Mouse (Mus musculus): ENCODE data around the gene AC131692.1.

The AC131692.1 gene

DNA sequence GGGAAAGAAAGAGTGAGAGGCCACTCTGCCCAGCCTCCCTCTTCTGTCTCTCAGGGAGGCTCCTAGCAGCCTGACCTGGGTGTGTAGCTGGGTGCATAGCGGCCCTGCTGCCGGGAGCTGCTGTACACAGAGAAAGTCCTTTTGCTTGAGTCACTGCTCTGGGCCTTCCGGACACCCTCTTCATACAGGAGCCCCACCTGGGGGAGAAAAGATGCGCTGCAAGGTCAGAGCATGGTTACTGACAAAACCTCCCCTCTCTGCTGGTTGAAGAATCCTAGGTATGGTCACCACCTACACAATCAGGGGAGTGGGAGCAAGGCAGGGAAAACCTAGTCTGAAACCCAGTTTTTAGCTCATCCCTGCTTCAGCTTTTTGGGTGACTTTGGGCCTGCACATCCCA is 25.3 kb upstream of the AC131692.1 start:
- no peak for DNase-seq

DNA sequence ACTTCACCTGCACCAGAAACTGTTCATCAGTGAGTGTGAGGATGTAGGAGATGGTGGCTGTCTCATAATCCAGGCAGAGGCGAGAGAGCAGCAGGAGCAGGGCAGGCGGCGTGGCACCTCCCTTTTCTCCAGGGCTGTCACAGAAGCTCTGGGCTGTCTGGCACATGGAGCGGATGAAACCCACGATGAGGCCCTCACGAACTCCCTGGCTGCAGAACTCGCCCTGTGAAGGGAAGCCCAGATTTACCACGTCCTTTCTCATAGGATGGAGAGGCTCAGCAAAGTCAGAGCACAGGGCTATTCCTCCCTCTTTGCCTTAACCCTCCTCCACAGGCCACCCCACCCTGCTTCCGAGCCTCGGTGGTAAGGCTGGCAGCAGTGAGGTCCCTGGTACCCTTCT is 24.4 kb upstream of the AC131692.1 start:
- no peak for DNase-seq

DNA sequence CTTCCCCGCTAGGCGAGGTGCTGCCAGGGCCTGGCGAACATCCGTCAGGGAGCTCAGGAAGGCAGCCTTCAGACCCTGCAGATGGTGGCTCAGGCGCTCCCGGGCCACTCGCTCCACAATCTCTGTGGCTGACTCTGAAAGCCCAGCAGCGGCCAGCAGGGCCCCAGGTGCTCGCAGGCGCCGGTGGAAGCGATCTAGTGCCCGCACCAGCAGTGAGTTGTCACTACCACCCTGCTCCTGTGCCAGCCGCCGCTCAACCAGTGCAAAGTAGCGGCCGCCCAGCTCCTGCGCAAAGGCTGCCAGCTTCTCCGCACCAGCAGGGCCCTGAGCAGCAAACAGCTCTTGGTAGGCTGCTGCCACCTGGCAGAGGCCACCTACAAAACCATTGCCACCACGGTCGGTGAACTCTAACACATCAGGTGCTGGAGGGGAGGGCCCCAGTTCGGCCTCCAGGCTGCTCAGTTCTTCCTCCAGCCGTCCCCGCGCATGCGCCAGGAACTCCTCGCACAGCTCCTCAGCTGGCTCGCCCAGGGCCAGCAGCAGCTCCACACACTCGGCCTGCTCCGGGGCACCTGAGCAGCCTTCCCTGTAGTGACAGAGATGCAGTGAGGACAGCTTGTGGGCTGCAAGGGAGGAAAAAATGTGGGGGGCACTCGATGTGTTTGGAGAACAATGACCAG is 23.5 kb upstream of the AC131692.1 start:
- no peak for DNase-seq

DNA sequence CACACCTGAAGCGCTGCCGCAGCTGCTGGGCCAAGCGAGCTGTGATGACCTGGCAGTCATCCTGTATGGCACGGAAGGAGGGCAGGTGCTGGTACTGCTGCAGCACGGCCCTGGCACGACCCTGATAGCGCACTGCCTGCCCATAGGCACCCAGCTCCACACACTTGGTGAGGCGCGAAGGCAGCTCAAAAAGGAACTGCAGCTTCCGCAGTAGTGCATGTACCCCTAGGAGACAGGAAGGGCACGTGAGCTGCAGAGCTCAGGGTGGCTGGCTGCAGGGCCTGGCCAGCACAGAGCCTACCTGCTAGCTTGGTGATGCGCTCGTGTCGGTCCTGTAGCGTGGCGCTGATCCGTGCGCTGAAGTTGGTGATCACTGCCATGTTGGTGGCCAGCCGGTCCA is 23.0 kb upstream of the AC131692.1 start:
- no peak for DNase-seq

DNA sequence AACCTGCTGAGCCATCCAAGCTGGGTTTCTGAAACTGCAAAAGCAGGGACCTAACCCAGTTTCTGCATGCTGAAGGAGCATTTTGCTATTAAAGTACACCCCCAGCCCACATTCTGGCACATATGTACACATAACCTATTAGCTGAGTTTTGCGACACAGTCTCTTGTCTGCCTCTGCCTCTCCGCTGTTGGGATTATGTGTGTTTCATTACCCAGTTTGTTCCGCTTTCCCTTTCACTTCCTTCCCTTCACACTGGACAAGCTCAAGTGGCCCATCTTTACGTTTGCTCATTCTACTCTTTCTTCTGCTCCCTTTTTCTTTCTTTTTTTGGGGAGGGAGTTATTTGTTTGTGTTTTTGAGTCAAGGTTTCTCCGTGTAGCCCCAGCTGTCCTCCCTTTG is 20.3 kb upstream of the AC131692.1 start:
- DNase-seq: no peak

DNA sequence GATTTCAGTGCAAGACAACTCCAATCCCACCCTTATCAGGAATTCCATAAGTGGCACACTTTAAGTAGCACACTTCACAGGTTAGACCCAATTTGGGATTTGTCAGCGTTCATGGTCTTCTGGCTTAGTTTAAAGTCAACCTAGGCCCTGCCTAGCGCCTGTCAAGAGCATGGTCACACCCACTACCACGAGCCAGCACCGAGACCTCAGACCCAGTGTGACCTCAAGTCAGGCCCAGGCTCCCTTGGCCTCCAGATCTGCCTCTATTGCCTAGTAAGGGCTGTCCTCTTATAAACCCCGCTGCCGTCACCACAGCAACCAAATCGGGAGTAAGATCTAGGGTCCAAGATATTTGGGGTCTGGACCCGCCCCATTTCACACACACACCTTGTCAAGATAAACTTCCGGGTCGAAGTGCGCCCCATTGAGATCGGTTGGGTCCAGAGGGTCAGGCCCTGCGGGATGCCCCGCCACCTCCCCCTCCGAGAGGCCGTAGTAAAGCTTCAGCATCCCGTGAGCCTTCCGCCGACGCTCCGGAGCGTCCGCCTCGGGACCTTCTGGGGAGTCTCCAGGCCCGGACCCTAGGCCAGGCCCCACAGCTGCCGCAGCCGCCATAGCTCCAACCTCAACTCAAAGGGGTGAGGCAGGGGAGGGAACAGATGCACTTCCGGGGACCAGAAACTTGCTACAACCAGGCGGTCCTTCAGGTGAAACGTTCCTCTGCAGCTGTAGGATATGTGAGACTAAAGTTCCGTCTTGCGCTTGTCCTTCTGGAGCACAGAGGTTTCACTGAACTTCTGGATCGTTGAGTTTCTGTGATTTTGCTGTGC is 17.4 kb upstream of the AC131692.1 start, which contains the start of gene Vps51:
Vps51 (minus strand) TSS at position 668 of the 830 bp plus-strand sequence.
- DNase-seq: peak; percentile 84

DNA sequence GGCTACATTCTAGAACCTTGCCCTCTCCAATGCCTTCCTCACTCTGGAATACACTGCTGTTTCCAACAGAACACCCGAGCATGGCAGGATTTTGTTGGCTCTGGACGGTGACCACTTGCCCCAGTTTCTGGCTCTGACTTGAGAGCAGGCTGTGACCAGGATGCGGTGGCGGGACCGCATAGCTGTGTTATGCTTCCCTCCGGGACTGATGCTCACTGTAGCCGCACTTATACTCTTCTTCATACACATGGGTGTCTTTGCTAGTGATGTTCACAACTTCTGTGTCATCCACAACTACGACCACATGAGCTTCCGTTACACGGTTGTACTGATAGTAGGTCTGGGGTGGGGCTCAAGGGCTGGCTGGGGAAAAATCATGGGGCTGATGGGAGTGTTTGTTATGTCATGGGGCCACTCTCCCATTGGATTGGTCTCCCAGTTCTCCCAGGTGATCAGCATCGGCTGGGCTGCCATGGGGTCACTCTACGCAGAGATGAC is 14.2 kb upstream of the AC131692.1 start, which contains the start of gene Tmem262:
Tmem262 (plus strand) TSS at position 51 of the 498 bp plus-strand sequence.
- DNase-seq: no peak

DNA sequence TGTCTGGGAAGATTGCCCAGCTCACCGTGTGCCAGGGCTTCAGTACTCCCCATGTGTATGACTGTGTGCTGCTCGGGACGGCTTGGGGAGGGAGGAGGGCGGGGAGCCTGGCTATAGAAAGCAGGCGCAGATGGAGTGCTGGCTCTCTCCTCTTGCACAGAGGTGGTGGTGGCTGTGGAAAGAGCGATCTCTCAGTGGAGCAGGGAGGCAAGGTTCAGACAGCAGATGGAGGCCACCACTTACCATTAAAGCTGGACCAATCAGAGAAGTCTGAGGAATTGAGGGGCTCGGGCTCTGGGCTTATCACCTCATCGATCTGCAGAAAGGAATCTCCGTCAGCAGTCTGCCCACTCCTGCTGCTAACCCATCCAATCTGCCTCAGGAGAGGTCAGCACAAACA is 12.1 kb upstream of the AC131692.1 start, which contains the start of gene Gm28374:
Gm28374 (minus strand) TSS at position 101 of the 400 bp plus-strand sequence.
- DNase-seq: no peak

DNA sequence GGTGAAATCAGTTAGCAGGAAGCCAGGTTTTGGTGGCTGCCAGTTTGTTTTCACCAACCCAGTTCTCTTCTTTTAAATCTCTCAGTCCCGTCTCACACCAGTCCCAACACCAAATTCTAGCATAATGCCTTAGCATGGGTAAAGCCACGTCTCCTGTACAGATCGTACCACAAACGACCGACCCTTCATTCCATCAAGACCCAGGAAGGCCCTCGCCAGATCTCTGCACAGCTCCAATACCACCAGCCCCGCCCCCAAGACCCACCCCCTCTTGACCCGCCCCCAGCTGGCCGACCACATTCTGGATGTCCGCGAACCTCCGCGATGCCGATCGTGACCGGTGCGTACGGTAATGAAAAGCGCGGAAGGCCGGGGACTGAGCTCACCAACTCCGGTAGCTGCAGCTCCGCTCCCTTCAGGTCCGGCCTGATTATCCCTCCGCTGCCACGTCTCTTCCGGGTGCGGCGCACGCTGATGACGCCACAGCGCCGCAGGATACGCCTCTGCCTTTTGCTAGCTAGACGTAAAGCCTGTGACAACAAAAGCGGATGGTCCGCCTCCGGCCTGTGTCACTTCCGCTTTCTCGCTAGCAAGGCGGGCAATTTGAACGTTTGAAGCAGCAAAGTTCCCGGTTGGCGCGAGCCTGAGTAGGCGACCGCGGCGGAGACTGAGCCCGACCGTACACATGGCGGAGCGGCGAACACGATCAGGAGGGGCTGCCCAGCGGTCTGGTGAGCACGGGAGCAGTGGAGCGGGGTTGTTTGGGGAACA is 9.6 kb upstream of the AC131692.1 start, which contains the start of the genes Zfpl1 and Cdca5:
Zfpl1 (minus strand) TSS at position 479 of the 771 bp plus-strand sequence.
Cdca5 (plus strand) TSS at position 506 of the 771 bp plus-strand sequence.
- DNase-seq: peak; percentile 98

DNA sequence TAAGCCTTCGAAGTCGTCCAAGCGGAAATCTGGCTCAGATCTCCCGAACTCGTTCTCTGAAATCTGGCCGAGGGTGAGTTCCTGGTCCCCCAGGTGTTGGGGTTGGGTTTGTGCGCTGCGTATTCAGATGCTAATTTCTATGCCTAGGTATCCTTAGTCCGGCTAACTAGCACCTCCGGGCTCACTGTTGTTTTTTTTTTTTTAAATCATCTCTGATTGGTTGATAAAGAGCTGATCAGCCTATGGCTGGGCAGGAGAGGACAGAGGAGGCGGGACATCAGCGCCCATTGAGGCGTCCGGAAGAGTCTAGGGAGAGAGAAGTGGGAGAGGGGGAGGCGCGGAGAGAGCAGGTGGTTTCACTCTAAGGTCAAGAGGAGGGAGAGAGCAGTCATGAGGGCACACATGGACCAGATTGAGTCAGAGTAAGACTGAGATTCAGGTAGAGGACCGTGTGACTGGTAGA is 8.8 kb upstream of the AC131692.1 start:
- no peak for DNase-seq

DNA sequence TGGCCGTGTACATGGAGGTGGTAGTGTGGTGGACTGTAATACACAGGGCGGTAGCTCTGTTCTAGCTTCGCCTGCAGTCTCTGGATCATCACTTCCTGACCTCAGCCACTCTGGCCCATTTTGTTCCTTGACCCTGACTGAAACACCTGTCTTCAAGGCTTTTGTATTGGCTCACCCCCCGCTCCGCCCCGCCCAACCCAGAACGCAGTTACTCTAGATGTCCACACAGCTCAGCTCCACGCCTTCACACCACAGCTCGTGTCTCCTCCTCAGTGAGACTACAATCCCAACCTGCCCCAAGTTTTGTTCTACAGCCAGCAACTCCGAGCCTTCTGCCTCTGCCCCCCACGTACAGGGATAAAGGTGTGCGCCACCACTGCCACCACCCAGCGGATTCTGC is 5.4 kb upstream of the AC131692.1 start:
- DNase-seq: no peak

DNA sequence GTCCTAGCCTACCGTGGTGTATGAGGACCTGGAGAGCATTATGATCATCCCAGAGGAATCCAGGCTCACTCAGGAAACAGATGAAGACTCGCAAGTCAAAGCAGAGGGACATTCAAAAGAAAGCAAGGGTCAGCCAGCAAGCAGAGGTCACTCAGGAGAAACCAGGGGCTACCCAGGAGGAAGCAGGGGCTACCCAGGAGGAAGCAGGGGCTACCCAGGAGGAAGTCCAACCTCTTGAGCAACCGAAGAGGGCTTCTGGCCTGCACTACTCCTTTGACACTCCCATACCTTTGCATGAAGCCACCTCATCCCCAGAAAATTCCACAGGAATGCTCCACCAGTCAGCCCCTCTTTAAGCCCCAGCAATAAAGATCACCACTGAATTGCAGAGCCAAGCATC is 3.6 kb downstream of the AC131692.1 start:
- no peak for DNase-seq

DNA sequence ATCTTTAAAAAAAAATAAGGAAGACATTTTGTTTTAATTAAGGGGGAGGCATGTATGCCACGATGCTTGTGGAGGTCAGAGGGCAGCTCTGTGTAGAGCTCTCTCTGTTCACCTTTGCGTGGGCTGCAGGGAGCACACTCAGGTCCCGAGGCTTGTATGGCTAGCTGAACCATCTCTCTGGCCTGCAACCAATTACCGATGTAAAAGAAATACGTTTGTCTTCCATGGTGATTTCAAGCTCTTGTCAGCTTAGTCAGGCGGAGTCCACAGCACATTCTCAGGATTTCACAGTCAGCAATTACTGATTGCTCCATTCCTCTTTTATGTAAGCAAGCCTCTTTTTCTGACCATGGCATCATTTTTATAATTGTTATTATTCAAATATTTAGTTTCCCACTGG is 7.0 kb downstream of the AC131692.1 start:
- no peak for DNase-seq

DNA sequence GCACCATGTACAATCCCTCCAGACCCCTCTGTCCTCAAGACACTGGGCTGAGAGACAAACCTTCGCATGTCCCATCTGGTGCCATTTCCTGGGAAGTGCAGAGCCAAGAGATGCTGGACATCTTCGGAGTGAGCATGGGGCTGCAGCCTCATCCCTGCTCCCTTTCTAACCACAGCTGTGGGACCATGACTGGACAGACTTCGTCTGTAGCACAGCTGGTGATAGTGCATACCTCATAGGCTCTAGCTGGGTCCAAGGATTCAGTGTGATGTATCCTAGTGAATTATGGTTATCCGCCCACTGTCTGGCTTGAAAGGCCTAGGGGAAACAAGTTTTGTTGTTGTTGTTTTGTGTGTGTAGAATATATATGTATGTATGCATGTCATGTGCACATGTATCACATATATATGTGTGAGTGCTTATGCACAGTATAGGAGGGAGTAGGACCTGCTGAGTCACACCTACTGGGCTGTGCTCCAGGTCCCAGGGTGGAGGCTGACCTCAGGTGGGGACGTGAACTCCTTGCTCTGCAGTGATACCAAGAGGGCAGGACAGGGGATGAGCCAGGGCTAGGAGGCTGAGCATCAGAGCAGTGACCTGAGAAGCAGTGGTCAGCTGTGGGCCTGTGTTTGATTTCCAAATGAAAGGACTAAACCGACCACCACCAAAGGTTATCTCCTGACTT is 8.1 kb downstream of the AC131692.1 start:
- no peak for DNase-seq

DNA sequence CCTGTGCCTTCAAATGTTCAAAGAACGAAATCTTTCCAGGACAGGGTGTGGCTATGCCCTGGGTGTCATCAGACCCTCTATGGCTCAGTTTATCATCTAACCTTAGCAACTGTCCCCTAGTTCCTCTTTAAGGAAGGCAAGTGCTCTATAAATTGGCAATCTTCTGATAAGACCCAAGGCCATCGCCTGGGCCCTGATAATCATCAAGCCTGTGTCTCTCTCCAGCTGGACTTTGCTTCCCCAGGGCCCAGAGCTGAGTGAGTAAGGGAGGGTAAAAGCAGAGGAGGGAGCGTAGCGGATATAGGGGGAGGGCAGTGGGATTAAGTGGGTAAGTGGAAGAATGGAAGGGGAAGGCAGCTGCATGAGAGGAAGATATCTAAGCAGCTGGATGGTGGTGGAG is 10.3 kb downstream of the AC131692.1 start:
- DNase-seq: no peak

DNA sequence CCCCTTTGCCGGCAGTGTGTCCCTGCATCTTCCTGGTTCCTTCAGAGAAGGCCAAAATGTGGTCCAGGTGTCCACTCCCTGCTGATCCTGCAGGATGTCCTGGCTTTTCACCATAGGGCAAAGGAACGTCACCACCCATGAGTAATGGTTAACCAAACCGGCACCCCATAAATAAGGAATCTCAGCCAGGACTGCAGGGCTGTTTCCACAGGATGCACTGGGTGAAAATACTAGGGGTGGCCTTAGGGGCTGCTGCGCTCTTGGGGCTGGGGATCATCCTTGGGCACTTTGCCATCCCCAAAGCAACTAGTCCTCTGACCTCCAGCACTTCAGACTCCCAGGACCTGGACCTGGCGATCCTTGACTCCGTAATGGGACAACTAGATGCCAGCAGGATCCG is 11.4 kb downstream of the AC131692.1 start, which contains the start of gene Naaladl1:
Naaladl1 (plus strand) TSS at position 197 of the 400 bp plus-strand sequence.
- DNase-seq: no peak

DNA sequence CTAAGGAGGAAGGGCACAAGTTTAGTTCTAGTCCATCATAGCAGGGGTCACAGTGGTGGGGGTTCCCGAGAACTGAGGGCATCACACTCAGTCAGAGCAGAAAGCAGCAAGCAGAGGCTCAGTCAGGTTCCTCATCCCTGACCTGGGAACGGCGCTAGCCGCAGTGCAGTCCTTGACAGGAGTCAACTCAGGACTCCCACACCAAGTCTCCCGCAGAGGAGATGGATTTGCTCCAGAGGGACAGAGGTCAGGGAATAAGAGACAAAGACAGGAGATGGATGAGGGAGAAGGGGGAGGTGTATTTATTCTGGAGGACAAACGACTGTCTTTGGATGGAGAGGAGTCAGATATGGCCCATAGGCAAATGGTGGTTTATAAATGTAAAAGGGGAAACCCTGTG is 18.9 kb downstream of the AC131692.1 start:
- DNase-seq: no peak

DNA sequence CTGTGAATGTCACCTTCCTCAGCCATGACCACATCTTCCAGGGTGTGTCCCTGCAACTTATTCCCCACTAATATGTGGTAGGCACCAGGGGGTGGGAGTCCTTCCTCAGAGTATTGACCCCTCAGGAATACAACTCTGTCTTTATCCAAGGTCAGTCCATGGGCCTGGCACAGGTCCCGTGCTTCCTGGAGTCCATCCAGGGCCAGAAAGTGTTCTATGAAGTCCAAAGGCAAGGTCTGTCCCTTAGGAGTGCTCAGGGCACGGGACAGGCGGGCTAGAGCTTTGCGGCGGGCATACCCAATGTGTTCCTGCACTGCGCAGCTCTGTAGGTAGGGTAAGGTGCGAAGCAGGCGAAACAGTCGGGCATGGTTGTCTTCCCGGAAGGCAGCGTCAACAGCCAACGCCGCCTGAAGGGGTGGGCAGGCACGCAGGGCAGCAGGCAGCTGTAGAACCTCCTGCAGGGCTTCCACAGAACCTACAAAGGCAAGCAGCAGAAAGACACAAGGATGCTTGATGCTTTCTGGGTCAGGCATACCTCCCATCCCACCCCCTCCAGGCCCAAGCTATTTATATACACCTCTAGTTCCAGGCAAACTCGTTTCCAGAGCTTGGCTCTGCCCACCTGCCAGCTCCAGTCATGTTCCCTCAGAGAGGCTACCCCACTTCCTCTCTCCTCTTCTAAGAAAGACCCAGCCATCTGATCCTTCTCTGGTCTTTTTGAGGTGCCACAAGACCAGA is 22.1 kb downstream of the AC131692.1 start:
- peak; percentile 58 for DNase-seq

DNA sequence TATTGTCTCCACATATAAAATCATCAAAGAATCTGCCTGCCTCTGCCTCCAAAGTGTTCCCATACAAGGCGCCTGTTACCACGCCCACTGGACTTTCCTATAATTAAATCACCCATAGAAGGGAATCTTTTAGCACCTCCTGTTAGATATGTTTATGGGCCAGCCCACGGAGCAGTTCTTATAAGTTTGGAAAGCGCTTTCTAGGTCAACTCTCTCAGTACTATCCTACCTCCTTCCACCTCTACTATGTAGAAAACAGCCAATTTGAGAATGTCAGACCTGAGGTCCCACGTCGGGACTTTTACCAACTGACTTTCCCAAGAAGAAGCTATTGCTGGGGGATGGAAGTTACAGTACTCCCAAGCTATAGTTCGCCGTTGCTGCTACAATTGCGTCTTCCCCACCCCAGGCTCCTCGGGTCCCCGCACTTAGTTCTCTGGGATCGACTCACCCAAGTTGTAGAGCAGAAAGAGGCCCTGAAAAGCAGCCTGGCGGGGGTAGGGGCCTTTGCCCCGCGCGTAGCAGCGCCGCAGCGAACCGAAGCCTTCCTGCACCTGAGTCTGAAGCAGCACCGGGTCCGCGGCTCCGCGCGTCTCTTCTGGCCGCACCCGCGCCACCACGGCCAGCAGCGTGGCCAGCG is 23.2 kb downstream of the AC131692.1 start:
- DNase-seq: no peak

DNA sequence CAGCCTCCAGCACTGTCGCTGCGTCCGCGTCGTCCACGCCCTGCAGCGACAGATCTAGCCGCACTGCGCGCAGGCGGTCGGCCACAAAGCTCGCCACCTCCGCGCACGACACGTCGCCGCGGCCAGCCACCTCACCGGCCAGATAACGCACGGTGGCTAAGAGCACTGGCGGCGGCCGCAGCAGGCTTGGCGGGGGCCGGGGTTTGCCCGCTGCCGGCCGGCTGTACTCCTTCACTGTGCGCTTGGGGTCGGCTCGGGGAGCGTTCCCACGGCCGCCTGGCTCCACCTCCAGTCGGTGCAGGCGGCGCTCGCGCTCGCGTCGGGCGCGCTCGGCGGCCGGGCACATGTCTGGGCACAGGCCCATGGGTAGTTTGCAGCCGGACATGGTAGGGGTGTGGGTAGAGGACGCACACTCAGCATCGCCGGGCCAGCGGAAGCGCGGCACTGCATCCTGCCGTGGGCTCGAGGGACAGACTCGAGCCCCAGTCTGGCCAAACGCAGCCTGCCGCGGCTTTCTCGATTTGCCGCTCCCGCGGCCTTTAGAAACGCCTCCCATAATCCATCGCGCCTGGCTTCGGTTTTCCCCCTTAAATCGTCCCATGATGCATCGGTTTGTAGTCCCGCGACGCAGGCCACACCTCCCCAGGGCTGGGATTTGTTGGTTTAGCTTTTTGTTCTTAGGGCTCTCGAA is 23.9 kb downstream of the AC131692.1 start, which contains the start of gene Sac3d1:
Sac3d1 (minus strand) TSS at position 665 of the 691 bp plus-strand sequence.
- DNase-seq: peak; percentile 86
